Mouse (Mus musculus): ENCODE results near the gene Calhm5. TPM values are rescaled to one million over a fixed set of nuclear protein-coding genes. Genes with fewer than 3 reads are reported as not detected.

Gene Calhm5
- polyA plus RNA-seq, 1 experiment = 0.73 TPM

GRCm38 (mm10) chr10:34074522-34075200, 21.7 kb downstream of the Calhm5 start:
- no peak for DNase-seq (ENCODE audit: low read depth, low spot score)
- 81% methylated on average over 5 of the region's 5 CpGs for WGBS

DNA sequence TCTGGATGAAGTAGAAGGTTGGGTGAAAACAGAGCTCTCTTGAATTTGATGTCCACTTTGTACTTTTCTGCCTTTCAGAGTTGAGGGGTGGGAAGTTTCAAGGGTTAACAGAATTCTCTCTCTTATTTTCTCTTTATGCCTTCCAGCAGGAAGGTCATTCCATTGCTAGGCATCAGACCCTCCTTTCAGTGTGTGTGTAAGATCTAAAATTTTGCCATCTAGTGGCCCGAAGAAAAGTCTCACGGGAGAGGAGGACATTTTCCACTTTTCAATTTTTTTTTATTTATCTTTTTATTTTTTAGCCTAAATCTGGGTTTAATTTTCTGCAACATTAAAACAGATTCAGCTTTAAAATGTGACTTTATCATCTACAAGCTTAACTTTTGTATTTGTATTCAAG, 24.7 kb downstream of the Calhm5 start:
- 51% methylated on average over 2 of the region's 2 CpGs for WGBS
- no peak for DNase-seq (ENCODE audit: low read depth, low spot score)

DNA sequence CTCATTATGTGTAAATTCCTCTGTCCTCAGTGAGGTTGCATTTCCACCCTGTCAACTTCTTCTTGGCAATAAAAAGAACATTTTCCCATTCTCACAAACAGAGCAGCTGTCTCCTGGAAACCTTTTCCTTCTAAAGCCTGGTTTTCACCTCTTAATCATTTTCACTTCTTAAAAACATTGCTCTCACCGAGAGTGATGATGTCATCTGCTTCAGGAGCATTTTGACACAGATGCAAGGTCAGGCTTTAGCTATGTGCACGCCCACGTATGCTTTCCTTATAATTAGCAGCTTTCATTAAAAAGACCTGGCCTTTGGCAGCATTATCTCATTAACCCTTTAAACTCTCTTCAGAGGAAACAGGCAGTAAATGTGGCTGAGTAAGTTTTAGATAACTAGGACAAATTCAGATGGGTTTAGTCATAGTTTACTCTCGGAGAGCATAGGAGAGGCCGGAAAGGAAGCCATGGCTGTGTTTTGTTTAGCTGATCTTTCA, 25.3 kb downstream of the Calhm5 start:
- no peak for DNase-seq (ENCODE audit: low read depth, low spot score)
- WGBS = 29% methylated on average over 5 of the region's 5 CpGs

DNA sequence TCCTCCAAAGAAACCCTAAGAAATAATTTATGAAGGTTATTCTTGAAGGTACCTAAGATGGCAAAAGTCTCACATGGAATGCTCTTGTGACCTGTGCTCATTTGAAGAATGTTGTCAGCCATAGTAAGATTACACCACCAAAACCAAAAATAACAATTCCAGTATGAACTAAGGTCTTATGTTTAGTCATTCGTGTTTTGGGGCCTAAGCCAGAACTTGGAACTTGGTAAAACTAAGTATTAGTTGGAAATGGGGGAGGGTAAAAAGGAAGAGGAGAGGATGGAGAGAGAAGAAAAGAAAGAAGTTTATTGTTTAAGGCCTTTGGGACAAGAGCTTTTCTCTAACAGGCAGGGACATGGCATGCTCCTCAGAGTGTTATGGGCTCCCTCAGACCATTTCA, 26.7 kb downstream of the Calhm5 start:
- WGBS = 44% methylated on average over 1 of the region's 1 CpGs
- no peak for DNase-seq (ENCODE audit: low read depth, low spot score)

DNA sequence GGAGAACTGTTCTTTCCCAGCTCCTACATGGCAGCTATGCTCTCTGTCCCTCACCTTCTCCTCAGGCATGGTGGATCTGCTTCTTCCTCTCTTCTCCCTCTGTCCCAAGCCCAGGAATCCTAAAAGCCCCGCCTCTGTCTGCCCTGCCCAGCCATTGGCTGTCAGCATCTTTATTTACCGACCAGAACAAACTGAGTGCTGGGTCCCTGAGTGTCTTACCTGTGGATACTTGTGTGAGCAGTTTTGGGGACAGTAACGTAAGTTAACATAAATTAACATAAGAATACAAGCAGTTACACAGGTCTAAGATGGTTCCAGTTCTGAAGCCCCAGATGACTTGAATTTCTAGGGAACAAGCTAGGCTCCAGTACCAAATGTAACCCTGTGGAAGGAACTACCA, 29.7 kb downstream of the Calhm5 start:
- DNase-seq (ENCODE audit: low read depth, low spot score) = no peak
- WGBS = 43% methylated on average over 3 of the region's 3 CpGs

GRCm38 (mm10) chr10:34053987-34054386, 42.3 kb downstream of the Calhm5 start:
- DNase-seq (ENCODE audit: low read depth, low spot score) = no peak

DNA sequence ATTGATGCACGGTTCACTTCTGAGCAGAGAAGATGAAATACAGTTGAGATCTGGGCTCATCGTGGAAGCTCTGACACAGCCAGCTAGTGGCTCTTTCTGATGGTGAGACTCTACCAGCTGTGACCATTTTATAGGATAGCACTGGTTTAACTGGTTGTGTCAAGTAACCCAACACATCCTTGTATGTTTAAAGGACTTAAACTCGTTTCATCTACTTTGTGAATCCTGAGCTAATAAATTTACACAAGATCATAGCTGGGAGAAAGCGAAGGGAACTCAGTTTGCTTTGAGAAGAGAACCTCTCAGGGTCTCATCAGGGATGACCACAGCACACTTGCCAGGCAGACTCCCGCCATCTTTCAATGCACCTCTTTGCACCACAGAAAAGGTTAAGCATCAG, 52.1 kb downstream of the Calhm5 start, which contains the start of gene Calhm4:
Gene Calhm4 (minus strand): TSS at position 101 of the 400 bp plus-strand sequence.
- 74% methylated on average over 5 of the region's 5 CpGs for WGBS
- DNase-seq (ENCODE audit: low read depth, low spot score) = no peak

More at GRCm38 (mm10) chr10:34053987-34054386, 42.3 kb downstream of the Calhm5 start:
- whole genome bisulfite sequencing = 68% methylated on average over 2 of the region's 2 CpGs

Other genes with a start within 250 kb of the Calhm5 start
- gene Sult3a1, start 238.8 kb downstream of the Calhm5 start, polyA plus RNA-seq (2012; rRNA removed) = not detected in 2 replicates
- 0.04 TPM in 1 of 2 replicates, not detected in the other for gene Rsph4a, start 191.4 kb downstream of the Calhm5 start, polyA plus RNA-seq (2012; rRNA removed)
- gene Zup1, start 145.2 kb downstream of the Calhm5 start, polyA plus RNA-seq (2012; rRNA removed) = 4.1 and 5.7 TPM in 2 replicates
- 15.0 and 20.2 TPM in 2 replicates for gene Rwdd1, start 76.9 kb downstream of the Calhm5 start, polyA plus RNA-seq (2012; rRNA removed)
- not detected in 2 replicates for gene Trappc3l, start 58.9 kb downstream of the Calhm5 start, polyA plus RNA-seq (2012; rRNA removed)
- not detected in 2 replicates for gene Calhm4, start 52.2 kb downstream of the Calhm5 start, polyA plus RNA-seq (2012; rRNA removed)
- gene Calhm6, start 31.5 kb upstream of the Calhm5 start, polyA plus RNA-seq (2012; rRNA removed) = 3.7 TPM in 2 replicates
- gene Dse, start 111.2 kb upstream of the Calhm5 start, polyA plus RNA-seq (2012; rRNA removed) = 2.5 and 6.7 TPM in 2 replicates
- 15.6 and 19.0 TPM in 2 replicates for gene Tspyl1, start 185.7 kb upstream of the Calhm5 start, polyA plus RNA-seq (2012; rRNA removed)
- 3.5 and 3.8 TPM in 2 replicates for gene Tspyl4, start 200.9 kb upstream of the Calhm5 start, polyA plus RNA-seq (2012; rRNA removed)